7 mouse cellular contexts compared by ENCODE assay signal in the genomic region with DNA sequence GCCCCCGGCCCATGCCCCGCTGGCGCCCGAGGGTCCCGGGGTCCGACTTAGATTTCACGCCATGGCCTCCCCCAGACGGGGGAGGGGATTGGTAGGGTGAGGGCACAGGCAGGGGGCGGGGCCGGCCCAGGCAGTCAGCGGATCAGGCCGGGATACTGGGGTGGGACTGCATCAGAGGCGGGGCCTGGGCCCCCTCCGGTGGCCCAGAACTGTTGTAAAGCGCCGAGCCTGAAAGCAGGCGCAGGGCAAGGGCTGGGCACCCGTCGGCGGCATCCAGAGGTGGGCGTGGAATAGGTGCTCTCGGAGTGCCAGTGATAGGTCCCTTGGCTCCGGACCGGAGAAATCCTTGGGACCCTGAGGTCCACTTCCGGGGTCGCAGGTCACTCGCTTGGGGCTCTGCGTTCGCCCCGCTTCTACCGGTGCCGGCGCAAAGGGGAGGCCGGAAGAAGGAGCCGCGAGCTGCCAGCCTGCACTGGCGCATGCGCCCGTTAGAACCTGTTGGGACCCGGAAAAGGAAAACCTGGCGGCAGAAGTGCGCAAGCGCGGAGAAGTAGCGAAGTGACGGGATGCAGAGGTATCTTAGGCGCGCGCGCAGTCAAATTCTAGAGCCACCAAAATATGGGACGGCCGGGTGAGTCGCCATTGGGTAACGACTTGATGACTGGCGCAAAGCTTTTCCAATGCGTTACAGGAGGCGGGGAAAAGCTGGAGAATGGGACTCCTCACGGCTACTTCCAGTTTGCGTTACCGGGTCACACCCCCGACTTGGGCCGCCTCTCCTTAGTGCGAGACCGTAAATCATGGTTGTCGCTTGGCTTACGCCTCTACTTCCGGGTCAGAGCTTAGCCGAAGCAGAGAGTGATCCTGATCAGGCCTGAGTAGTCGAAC. TPM values are rescaled to one million over a fixed set of nuclear protein-coding genes. Genes with fewer than 3 reads are reported as not detected.
DNase-seq lines count a peak whose midpoint lies in the region; ATAC-seq and TF ChIP-seq lines count a peak whose summit lies in the region.

A gene (plus strand): TSS at position 543 of the 888 bp plus-strand sequence.
A gene (minus strand): TSS at position 709 of the 888 bp plus-strand sequence.

- peak; percentile 72 for TF ChIP-seq POLR2A in small intestine, adult 2 months (IDR thresholded peaks at IDR 0.05; ENCODE audit: low read depth, low read length)

- H3K4me2 ChIP-seq in intestine, postnatal 0 days (replicated peaks; ENCODE audit: low read depth): peak within 1 kb of the TSS; percentile 99
- peak within 1 kb of the TSS; percentile 100 for H3K4me2 ChIP-seq in midbrain, embryonic 12.5 days (replicated peaks)

- H3K9me3 ChIP-seq in embryonic facial prominence, embryonic 10.5 days: no peaks in the 10 kb centered on the region
- no peaks in the 10 kb centered on the region for H3K9me3 ChIP-seq in intestine, postnatal 0 days (ENCODE audit: control insufficient read depth)
- no peaks in the 10 kb centered on the region for H3K9me3 ChIP-seq in midbrain, embryonic 12.5 days

- peaks cover 72% of the 10 kb centered on the region for H3K36me3 ChIP-seq in embryonic facial prominence, embryonic 10.5 days (replicated peaks)
- peaks cover 53% of the 10 kb centered on the region for H3K36me3 ChIP-seq in intestine, postnatal 0 days (ENCODE audit: control insufficient read depth, insufficient read depth)
- peaks cover 53% of the 10 kb centered on the region for H3K36me3 ChIP-seq in midbrain, embryonic 12.5 days
- peaks cover 39% of the 10 kb centered on the region for H3K36me3 ChIP-seq in small intestine, adult 2 months (ENCODE audit: control insufficient read depth, insufficient read depth, low read length)

- peak; percentile 46 for TF ChIP-seq CTCF in intestine, postnatal 0 days (IDR thresholded peaks at IDR 0.05; ENCODE audit: low read depth)
- peak; percentile 17; the same call in 1 of the 2 replicates for TF ChIP-seq CTCF in small intestine, adult 2 months (IDR thresholded peaks at IDR 0.05; ENCODE audit: extremely low read depth, insufficient read length, insufficient replicate concordance, low read depth, low read length)

- H3K4me3 ChIP-seq in embryonic facial prominence, embryonic 10.5 days: peak within 1 kb of the TSS; percentile 97
- H3K4me3 ChIP-seq in intestine, postnatal 0 days (ENCODE audit: low read depth, low read length): peak within 1 kb of the TSS; percentile 84
- peak within 1 kb of the TSS; percentile 94 for H3K4me3 ChIP-seq in midbrain, embryonic 12.5 days
- H3K4me3 ChIP-seq in small intestine, adult 2 months (ENCODE audit: low read depth, low read length): peak within 1 kb of the TSS; percentile 97

- peak within 1 kb of the TSS; percentile 87 for H3K9ac ChIP-seq in intestine, postnatal 0 days (ENCODE audit: low read depth, low read length)
- H3K9ac ChIP-seq in midbrain, embryonic 12.5 days (replicated peaks): peak within 1 kb of the TSS; percentile 90

- intact Hi-C loops in left cerebral cortex, postnatal 4 days (cut with DNase I): no loop called here

- no peaks in the 10 kb centered on the region for H3K27me3 ChIP-seq in embryonic facial prominence, embryonic 10.5 days (replicated peaks; ENCODE audit: low read depth, poor library complexity, severe bottlenecking)
- no peaks in the 10 kb centered on the region for H3K27me3 ChIP-seq in intestine, postnatal 0 days (replicated peaks; ENCODE audit: control insufficient read depth, insufficient read depth, low read length)
- no peaks in the 10 kb centered on the region for H3K27me3 ChIP-seq in midbrain, embryonic 12.5 days
- H3K27me3 ChIP-seq in small intestine, adult 2 months (ENCODE audit: control insufficient read depth, insufficient read depth, low read length): no peaks in the 10 kb centered on the region

- peak; percentile 97 for DNase-seq in adrenal gland, postnatal 10 days
- peak; percentile 96 for DNase-seq in embryonic facial prominence, embryonic 10.5 days (ENCODE audit: low spot score)
- DNase-seq in gonadal fat pad, adult 2 months (ENCODE audit: low read depth): peak; percentile 96
- DNase-seq in left cerebral cortex, postnatal 4 days: peak; percentile 97

- H3K4me1 ChIP-seq in embryonic facial prominence, embryonic 10.5 days: peaks cover 51% of the 10 kb centered on the region
- H3K4me1 ChIP-seq in intestine, postnatal 0 days (replicated peaks; ENCODE audit: control insufficient read depth, insufficient read depth, low read length): peaks cover 16% of the 10 kb centered on the region
- peaks cover 51% of the 10 kb centered on the region for H3K4me1 ChIP-seq in midbrain, embryonic 12.5 days
- H3K4me1 ChIP-seq in small intestine, adult 2 months (ENCODE audit: control insufficient read depth, insufficient read depth, insufficient read length, low read length): peaks cover 23% of the 10 kb centered on the region

- H3K27ac ChIP-seq in embryonic facial prominence, embryonic 10.5 days (replicated peaks): peak within 1 kb of the TSS; percentile 93
- H3K27ac ChIP-seq in intestine, postnatal 0 days (ENCODE audit: low read depth, low read length): peak within 1 kb of the TSS; percentile 97
- peak within 1 kb of the TSS; percentile 87 for H3K27ac ChIP-seq in midbrain, embryonic 12.5 days (replicated peaks)
- peak within 1 kb of the TSS; percentile 99 for H3K27ac ChIP-seq in small intestine, adult 2 months (ENCODE audit: insufficient read depth, low read depth, low read length)

- ATAC-seq in intestine, postnatal 0 days: peak; percentile 88
- peak; percentile 92 for ATAC-seq in midbrain, embryonic 12.5 days (ENCODE audit: low FRiP score, low read depth)

- WGBS in embryonic facial prominence, embryonic 10.5 days: under 1% methylated on average over 69 of the region's 69 CpGs
- under 1% methylated on average over 68 of the region's 69 CpGs for WGBS in intestine, postnatal 0 days
- WGBS in midbrain, embryonic 12.5 days: under 1% methylated on average over 69 of the region's 69 CpGs
- WGBS in small intestine, adult 2 months: under 1% methylated on average over 69 of the region's 69 CpGs

RNA-seq across cellular contexts. Expression of the first gene that starts in this region (rescaled TPM):
- 10 to 100 TPM; 49.2 to 50.6 TPM for total RNA-seq in adrenal gland, postnatal 10 days (2021)
- 32.1 and 34.0 TPM in 2 replicates for polyA plus RNA-seq in embryonic facial prominence, embryonic 10.5 days (2016; fragmentation: Nextera tagmentation; extraction: Ambion mirVana)
- 50.6 and 52.8 TPM in 2 replicates for polyA plus RNA-seq in gonadal fat pad, adult 2 months (2012; rRNA removed)
- polyA plus RNA-seq in intestine, postnatal 0 days (2015; fragmentation: Nextera tagmentation; extraction: Ambion mirVana): 29.4 and 29.7 TPM in 2 replicates
- 10 to 100 TPM; 14.3 to 14.6 TPM for total RNA-seq in left cerebral cortex, postnatal 4 days (2021)
- 25.4 and 26.2 TPM in 2 replicates for polyA plus RNA-seq in midbrain, embryonic 12.5 days (2016; fragmentation: Nextera tagmentation; extraction: Ambion mirVana)
- 65.8 and 169 TPM in 2 replicates for polyA plus RNA-seq in small intestine, adult 2 months (2012; rRNA removed)

RNA-seq across cellular contexts. Expression of the second gene that starts in this region (rescaled TPM):
- total RNA-seq in adrenal gland, postnatal 10 days (2021): 10 to 100 TPM; 54.8 to 85.4 TPM
- 30.3 and 30.6 TPM in 2 replicates for polyA plus RNA-seq in embryonic facial prominence, embryonic 10.5 days (2016; fragmentation: Nextera tagmentation; extraction: Ambion mirVana)
- polyA plus RNA-seq in gonadal fat pad, adult 2 months (2012; rRNA removed): 80.2 and 87.4 TPM in 2 replicates
- polyA plus RNA-seq in intestine, postnatal 0 days (2015; fragmentation: Nextera tagmentation; extraction: Ambion mirVana): 9.3 and 12.7 TPM in 2 replicates
- 10 to 100 TPM; 87.7 to 91.7 TPM for total RNA-seq in left cerebral cortex, postnatal 4 days (2021)
- polyA plus RNA-seq in midbrain, embryonic 12.5 days (2016; fragmentation: Nextera tagmentation; extraction: Ambion mirVana): 34.1 and 37.4 TPM in 2 replicates
- polyA plus RNA-seq in small intestine, adult 2 months (2012; rRNA removed): 85.4 and 150 TPM in 2 replicates

Comparison
In these comparisons a context has a peak if more than half of its experiments do, and no peak if none do; other contexts are left out.
1. Peak in every context shown above with its lines: DNase-seq, ATAC-seq, H3K4me3 ChIP-seq and H3K27ac ChIP-seq.